Mouse (Mus musculus) spleen, adult 18-20 months (tissue): ENCODE data around the gene Spn.
"Not testable (repeated sequence)": the region's sequence is repeated elsewhere in the genome, so short reads cannot be mapped to it uniquely, and the experiment has no call there.

ENCODE experiments used
- DNase-seq, 2 experiments: peaks; one replicate each; pipeline ENCODE4 v3.0.0; 2022; ENCODE audit warnings: mixed read lengths in 2 of 2

The Spn gene

GRCm38 (mm10) chr7:127137262-127138017 lies at the start of gene Spn:
Gene Spn (minus strand): TSS chr7:127137823.
- peak; percentile 42 to 44 for DNase-seq

GRCm38 (mm10) chr7:127187351-127187750 lies 49.7 kb upstream of the Spn start:
- DNase-seq = no peak

- DNase-seq = no peak
These were observed 48.0 kb upstream of the Spn start for GRCm38 (mm10) chr7:127185601-127186000.

- no peak for DNase-seq
These were observed 47.1 kb upstream of the Spn start for GRCm38 (mm10) chr7:127184720-127185119.

GRCm38 (mm10) chr7:127183828-127184227 lies 46.2 kb upstream of the Spn start:
- DNase-seq = no peak

- no peak for DNase-seq
These were observed 45.7 kb upstream of the Spn start for GRCm38 (mm10) chr7:127183345-127183744.

- DNase-seq = not testable (repeated sequence)
These were observed 44.1 kb upstream of the Spn start for GRCm38 (mm10) chr7:127181724-127182123.

- no peak for DNase-seq
These were observed 43.2 kb upstream of the Spn start for GRCm38 (mm10) chr7:127180783-127181182.

- no peak for DNase-seq
These were observed 39.3 kb upstream of the Spn start for GRCm38 (mm10) chr7:127176937-127177336.

- DNase-seq = no peak
These were observed 28.9 kb upstream of the Spn start for GRCm38 (mm10) chr7:127166501-127166900.

- no peak for DNase-seq
These were observed 28.2 kb upstream of the Spn start for GRCm38 (mm10) chr7:127165607-127166493.

GRCm38 (mm10) chr7:127164002-127164401 lies 26.4 kb upstream of the Spn start:
- no peak for DNase-seq

- no peak for DNase-seq
These were observed 24.9 kb upstream of the Spn start for GRCm38 (mm10) chr7:127162546-127162945.

GRCm38 (mm10) chr7:127157548-127157947 lies 19.9 kb upstream of the Spn start:
- DNase-seq = no peak

- DNase-seq = no peak
These were observed 15.9 kb upstream of the Spn start for GRCm38 (mm10) chr7:127153477-127153876.

GRCm38 (mm10) chr7:127152464-127152863 lies 14.8 kb upstream of the Spn start:
- DNase-seq = no peak

- DNase-seq = no peak
These were observed 10.3 kb upstream of the Spn start for GRCm38 (mm10) chr7:127147901-127148300.

- no peak for DNase-seq
These were observed 8.6 kb upstream of the Spn start for GRCm38 (mm10) chr7:127146267-127146603.

- DNase-seq = no peak
These were observed 8.0 kb upstream of the Spn start for GRCm38 (mm10) chr7:127145387-127146266.

- DNase-seq = no peak
These were observed 6.8 kb upstream of the Spn start for GRCm38 (mm10) chr7:127144412-127144811.

- DNase-seq = no peak
These were observed 5.0 kb upstream of the Spn start for GRCm38 (mm10) chr7:127142666-127143065.

GRCm38 (mm10) chr7:127142214-127142613 lies 4.6 kb upstream of the Spn start:
- DNase-seq = no peak
